Mouse (Mus musculus) neutrophil, adult 5-6 weeks (primary cell): ENCODE measurements around the gene 9530077C05Rik. TPM values are rescaled to one million over a fixed set of nuclear protein-coding genes. Genes with fewer than 3 reads are reported as not detected.

Experiments used
- ATAC-seq: fragments of 151-379, 151-347 bp; 2 replicates; pipeline ENCODE4 v1.8.0; 2017; ENCODE audit warnings: mild to moderate bottlenecking, moderate TSS enrichment; ENCODE audit not compliant: insufficient number of reproducible peaks, poor library complexity, low FRiP score, severe bottlenecking; ENCODE audit errors: extremely low read depth
- total RNA-seq: library from RNA; stranded (forward); fragments of 200-1000 nt; gene quantifications from 2 replicates; pipeline ENCODE4 v1.2.3, GENCODE M21; 2017

9530077C05Rik gene
- total RNA-seq, 1 experiment from 2014 or later: 15.4 TPM

- ATAC-seq: no peak
These were observed 1.8 kb upstream of the 9530077C05Rik start for GRCm38 (mm10) chr9:22409501-22409900.

- no peak for ATAC-seq
These were observed 4.9 kb downstream of the 9530077C05Rik start for GRCm38 (mm10) chr9:22416187-22416586.

GRCm38 (mm10) chr9:22417547-22417946 is 6.2 kb downstream of the 9530077C05Rik start:
- ATAC-seq: no peak

DNA sequence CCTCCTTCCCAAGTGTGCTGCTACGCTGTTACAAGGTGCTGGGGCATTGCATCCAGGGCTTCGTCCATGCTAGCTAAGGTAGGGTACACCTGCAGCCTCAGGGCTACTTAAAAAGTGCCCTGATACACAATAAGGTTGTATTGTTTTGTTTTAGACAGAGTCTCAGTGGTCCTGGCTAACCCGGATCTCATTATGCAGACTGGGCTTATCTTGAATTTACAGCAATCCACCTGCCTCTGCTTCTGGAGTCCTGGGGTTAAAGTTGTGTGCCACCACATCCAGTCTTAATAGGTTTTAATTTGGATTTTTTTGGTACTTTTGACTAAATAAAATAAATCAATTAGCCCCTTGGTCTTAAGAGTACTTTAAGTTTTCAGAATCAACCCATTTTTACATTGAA is 8.6 kb downstream of the 9530077C05Rik start:
- ATAC-seq: no peak

DNA sequence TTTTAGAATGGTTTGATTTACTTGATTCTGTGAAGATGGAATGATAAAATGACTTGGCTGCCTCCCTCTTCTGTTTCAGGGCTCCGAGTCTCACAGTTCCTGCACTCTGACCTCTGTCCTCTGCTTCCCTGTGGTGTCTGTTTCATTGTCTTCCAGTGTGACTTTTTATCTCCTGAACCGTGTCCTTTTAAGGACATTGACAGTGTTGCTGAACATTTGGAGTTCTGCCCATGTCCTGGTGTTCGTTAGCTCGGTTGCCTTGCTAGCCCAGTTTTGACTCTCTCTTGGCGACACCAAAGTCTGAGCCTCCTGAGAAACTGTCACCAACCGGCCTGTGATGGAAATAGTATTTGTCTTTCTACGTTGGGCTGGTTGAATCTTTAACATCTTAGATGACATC is 9.2 kb downstream of the 9530077C05Rik start:
- ATAC-seq: no peak

GRCm38 (mm10) chr9:22422559-22422958 is 11.2 kb downstream of the 9530077C05Rik start:
- ATAC-seq: no peak

GRCm38 (mm10) chr9:22423507-22423906 is 12.2 kb downstream of the 9530077C05Rik start:
- ATAC-seq: no peak

DNA sequence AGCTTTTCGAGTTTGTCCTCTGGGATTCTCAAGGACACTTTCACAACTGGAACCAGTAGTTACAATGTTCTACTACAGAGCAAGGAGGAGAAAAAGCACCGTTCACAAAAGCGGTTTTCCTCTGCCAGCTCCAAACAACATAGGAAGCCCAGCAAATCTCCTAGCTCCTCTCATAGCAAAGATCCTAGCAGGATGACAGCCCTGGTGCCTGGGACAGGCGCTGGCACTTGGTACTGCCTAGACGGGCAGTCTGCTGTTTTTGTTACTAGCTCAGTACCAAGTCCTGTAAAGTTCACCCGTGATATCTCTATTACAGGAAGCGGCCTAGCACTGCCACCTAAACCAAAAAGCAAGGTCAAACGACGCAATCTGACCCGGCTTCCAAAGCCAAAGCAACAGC is 12.9 kb downstream of the 9530077C05Rik start:
- no peak for ATAC-seq

- no peak for ATAC-seq
These were observed 13.4 kb downstream of the 9530077C05Rik start for GRCm38 (mm10) chr9:22424719-22425118.

DNA sequence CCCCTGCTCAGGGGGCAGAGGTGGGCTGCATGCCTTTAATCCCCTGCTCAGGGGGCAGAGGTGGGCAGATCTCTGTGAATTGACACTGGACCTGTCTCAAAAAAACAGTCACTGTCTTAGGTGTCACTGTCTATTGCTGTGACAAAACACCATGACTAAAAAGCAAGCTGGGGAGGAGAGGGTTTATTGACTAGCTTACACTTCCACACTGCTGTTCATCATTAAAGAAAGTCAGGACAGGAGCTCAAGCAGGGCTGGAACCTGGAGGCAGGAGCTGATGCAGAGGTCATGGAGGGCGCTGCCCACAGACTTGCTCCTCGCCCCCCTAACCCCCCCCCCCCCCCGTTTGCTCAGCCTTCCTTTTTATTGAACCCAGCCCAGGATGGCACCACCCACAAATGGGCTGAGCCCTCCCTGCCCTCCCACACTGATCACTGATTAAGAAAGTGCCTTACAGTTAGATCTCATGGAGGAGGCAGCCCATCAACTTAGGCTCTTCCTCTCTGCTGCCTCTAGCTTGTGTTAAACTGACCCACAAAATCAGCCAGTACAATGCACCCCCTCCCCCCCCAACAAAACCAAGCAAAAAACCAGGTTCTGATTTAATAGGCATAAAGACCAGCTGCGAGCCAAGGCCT is 16.8 kb downstream of the 9530077C05Rik start:
- ATAC-seq: no peak

DNA sequence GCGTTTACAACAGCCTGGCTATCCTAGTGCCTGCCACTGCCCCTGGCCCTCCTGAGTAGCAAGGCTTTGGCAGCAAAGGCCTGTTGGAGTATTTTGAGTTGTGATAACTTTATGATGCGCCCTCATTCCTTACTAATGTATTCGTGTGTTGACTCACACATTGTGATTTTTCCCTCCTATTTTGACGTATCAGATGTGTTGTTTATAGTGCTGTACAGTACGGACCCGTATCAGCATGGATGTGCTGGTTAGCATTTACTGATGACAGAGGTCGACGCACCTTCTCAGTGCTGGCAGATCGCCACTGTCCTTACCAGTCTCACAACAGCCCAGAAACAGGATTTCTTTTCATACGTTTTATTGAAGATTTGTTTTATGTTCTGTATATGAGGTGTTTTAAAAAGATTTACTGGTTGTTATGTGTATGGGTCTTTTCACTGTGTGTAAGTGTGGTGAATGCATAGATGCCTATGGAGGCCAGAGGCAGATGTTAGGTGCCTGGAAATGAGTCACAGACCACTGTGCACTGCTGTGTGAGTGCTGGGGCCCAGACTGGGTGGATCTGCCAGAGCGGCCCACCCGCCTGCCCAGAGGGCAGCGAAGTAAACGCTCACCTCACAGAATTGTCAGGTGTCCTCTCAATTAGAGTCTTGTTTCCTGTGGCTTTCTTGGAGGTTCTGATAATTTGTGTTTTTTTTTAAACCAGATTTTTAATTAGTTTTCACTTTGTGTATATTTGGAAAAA is 17.5 kb downstream of the 9530077C05Rik start:
- no peak for ATAC-seq

DNA sequence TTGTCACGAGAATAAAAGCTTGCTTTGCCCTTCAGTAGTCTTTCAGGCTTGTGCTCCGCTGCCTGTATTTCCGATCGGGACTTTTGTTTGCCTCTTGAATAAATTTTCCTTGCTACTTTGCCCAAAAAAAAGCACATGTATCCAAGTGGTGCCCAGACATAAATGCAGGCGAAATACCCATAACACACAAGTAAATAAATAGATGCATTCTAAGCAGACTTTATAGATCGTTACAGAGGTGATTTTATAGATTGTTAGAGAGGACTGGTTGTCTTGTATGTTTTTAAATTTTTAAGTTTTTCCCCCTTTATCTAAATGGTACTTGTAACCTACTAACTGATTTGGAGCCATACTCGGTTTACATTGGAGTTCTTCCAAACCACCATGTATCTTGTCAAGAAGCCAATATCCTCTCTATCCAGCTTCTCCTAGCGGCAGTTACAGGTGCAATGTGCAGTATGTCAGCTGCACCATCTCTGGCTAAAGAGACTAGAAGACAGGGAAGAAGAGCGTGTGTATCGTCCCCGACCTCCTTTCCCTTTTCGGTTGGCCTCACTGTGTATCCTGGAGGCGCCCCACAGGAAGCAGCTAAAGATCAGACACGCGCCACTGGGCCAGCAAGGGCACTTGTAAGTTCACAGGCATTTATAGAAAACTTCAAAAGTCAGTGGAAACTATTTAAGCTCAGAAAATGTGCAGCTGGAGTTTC is 18.4 kb downstream of the 9530077C05Rik start:
- ATAC-seq: peak; percentile 23; the same call in 1 of the 2 replicates

GRCm38 (mm10) chr9:22430315-22430840 is 19.1 kb downstream of the 9530077C05Rik start:
- ATAC-seq: no peak

GRCm38 (mm10) chr9:22433221-22433620 is 21.9 kb downstream of the 9530077C05Rik start:
- no peak for ATAC-seq

DNA sequence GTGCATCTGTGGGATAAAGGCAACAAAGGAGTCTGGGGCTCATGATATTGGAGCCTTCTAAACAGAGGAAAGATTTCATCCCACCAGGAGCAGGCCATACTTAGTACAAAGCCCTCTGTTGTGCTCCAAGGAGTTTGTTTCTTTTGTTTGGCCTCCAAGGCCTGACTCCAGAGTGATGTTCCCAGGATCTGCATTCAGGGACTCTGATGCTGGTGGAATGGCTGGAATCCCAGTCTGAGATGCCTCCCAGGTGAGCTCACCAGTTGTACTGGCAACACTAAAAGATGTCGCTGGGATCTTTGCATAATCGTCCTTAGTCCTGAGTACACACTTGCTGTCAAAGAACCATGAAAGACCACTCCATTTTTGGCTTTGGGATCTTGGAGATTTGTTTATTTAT is 22.8 kb downstream of the 9530077C05Rik start:
- ATAC-seq: no peak

DNA sequence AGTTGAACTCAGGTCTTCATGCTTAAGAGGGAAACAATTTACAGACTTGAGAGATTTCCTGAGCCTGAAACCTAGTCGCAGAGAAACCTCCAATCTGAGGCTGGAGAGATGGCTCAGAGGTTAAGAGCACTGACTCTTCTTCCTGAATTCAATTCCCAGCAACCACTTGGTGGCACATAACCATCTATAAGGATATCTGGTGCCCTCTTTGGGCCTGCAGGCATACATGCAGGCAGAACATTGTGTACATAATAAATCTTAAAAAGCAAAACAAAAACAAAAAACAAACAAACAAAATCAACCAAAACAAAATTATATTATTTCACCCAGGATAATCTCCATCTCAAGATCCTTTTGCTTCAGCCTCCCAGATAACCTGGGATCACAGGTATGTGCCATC is 27.5 kb downstream of the 9530077C05Rik start:
- no peak for ATAC-seq

- ATAC-seq: peak; percentile 50
These were observed 31.8 kb downstream of the 9530077C05Rik start for GRCm38 (mm10) chr9:22443157-22443556.

DNA sequence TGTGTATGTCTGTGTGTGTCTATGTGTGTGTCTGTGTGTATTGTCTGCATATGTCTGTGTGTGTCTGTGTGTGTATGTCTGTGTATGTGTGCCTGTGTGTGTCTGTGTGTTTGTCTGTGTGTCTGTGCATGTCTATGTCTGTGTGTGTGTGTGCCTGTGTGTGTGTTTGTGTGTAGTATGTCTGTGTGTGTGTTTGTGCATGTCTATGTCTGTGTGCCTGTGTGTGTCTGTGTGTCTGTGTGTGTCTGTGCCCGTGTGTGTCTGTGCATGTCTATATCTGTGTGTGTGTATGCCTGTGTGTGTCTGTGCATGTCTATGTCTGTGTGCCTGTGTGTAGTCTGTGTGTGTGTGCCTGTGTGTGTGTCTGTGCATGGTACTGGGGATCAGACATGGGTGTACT is 33.8 kb downstream of the 9530077C05Rik start:
- no peak for ATAC-seq

GRCm38 (mm10) chr9:22447213-22447612 is 35.9 kb downstream of the 9530077C05Rik start:
- no peak for ATAC-seq

DNA sequence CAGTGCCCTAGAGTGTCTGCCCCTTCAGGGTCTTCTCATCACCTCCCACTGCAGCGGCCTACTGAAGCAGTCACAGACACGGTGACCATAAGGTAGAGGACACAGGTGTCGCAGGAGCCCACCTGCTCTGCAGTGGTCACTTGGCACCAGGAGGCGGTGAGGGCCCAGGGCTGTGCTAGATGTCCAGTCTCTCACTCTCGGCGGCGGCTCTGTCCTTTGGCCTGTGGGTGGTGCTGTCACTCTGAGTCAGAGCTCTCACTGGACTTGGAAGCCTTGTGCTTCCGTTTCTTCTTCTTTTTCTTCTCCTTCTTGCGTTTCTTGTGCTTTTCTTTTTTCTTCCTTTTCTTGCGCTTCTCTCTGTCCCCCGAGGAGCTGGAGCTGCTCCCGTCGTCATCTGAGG is 37.1 kb downstream of the 9530077C05Rik start:
- no peak for ATAC-seq
